In genomic region chrX:155622527-155622926, GRCm38 (mm10) we compare ENCODE assay signal across 8 mouse cellular contexts. TPM values are rescaled to one million over a fixed set of nuclear protein-coding genes. Genes with fewer than 3 reads are reported as not detected.
DNase-seq lines count a peak whose midpoint lies in the region; ATAC-seq and TF ChIP-seq lines count a peak whose summit lies in the region.

No protein-coding gene starts in this region.

- no peak for ATAC-seq in heart, embryonic 13.5 days (ENCODE audit: extremely low read depth, insufficient number of reproducible peaks, low FRiP score, low TSS enrichment)
- ATAC-seq in embryonic facial prominence, embryonic 11.5 days (replicated peaks; ENCODE audit: insufficient number of reproducible peaks, low FRiP score, low TSS enrichment, low read depth): no peak
- ATAC-seq in intestine, postnatal 0 days: no peak

- no peaks in the 10 kb centered on the region for H3K9me3 ChIP-seq in heart, embryonic 13.5 days
- no peaks in the 10 kb centered on the region for H3K9me3 ChIP-seq in embryonic facial prominence, embryonic 11.5 days (replicated peaks; ENCODE audit: control insufficient read depth, low read length)
- no peaks in the 10 kb centered on the region for H3K9me3 ChIP-seq in intestine, postnatal 0 days (ENCODE audit: control insufficient read depth)

- H3K9ac ChIP-seq in heart, embryonic 13.5 days: peak overlapping the region; percentile 33; the same call in 1 of the 2 replicates
- no peak overlapping the region for H3K9ac ChIP-seq in embryonic facial prominence, embryonic 11.5 days (replicated peaks; ENCODE audit: low read length)
- H3K9ac ChIP-seq in intestine, postnatal 0 days (ENCODE audit: low read depth, low read length): no peak overlapping the region

- H3ac ChIP-seq in C2C12 (ENCODE audit: control insufficient read depth, insufficient read length, low read depth) (peak overlapping the region; percentile 3), myocyte (ENCODE audit: control insufficient read depth, insufficient read length) (no peak overlapping the region)

- H3K4me3 ChIP-seq in heart, embryonic 13.5 days: peak overlapping the region; percentile 57
- H3K4me3 ChIP-seq in C2C12 (ENCODE audit: insufficient read depth, poor library complexity, severe bottlenecking): no peak overlapping the region
- peak overlapping the region; percentile 44 for H3K4me3 ChIP-seq in embryonic facial prominence, embryonic 11.5 days (ENCODE audit: low read depth, low read length)
- H3K4me3 ChIP-seq in intestine, postnatal 0 days (ENCODE audit: low read depth, low read length): peak overlapping the region; percentile 41
- peak overlapping the region; percentile 10 for H3K4me3 ChIP-seq in myocyte
- no peak overlapping the region for H3K4me3 ChIP-seq in thymus, adult 2 months (ENCODE audit: control insufficient read depth, insufficient read depth, low read length)

- no peak for TF ChIP-seq CTCF in C2C12 (IDR thresholded peaks at IDR 0.05; ENCODE audit: control insufficient read depth, insufficient read depth, insufficient read length)
- no peak for TF ChIP-seq CTCF in intestine, postnatal 0 days (IDR thresholded peaks at IDR 0.05; ENCODE audit: low read depth)
- no peak for TF ChIP-seq CTCF in thymus, adult 2 months (IDR thresholded peaks at IDR 0.05; ENCODE audit: borderline replicate concordance, control insufficient read depth, extremely low read depth, insufficient read depth, low read length, poor library complexity)

- H3K27me3 ChIP-seq in heart, embryonic 13.5 days (replicated peaks): peaks cover 57% of the 10 kb centered on the region
- H3K27me3 ChIP-seq in C2C12 (ENCODE audit: control insufficient read depth, insufficient read depth, insufficient read length) (no peaks in the 10 kb centered on the region), myocyte (ENCODE audit: control insufficient read depth, insufficient read depth, insufficient read length) (peaks cover 8% of the 10 kb centered on the region)
- H3K27me3 ChIP-seq in embryonic facial prominence, embryonic 11.5 days (ENCODE audit: control insufficient read depth, insufficient read depth, low read length): peaks cover 22% of the 10 kb centered on the region
- peaks cover 21% of the 10 kb centered on the region; the same call in 1 of the 2 replicates for H3K27me3 ChIP-seq in intestine, postnatal 0 days (replicated peaks; ENCODE audit: control insufficient read depth, insufficient read depth, low read length)
- H3K27me3 ChIP-seq in thymus, adult 2 months (ENCODE audit: control insufficient read depth, insufficient read depth, low read length): no peaks in the 10 kb centered on the region; the same call in 1 of the 2 replicates

- H3K4me1 ChIP-seq in heart, embryonic 13.5 days: peaks cover 7% of the 10 kb centered on the region
- no peaks in the 10 kb centered on the region for H3K4me1 ChIP-seq in embryonic facial prominence, embryonic 11.5 days (ENCODE audit: control insufficient read depth, insufficient read depth, low read length)
- no peaks in the 10 kb centered on the region for H3K4me1 ChIP-seq in intestine, postnatal 0 days (replicated peaks; ENCODE audit: control insufficient read depth, insufficient read depth, low read length)
- no peaks in the 10 kb centered on the region for H3K4me1 ChIP-seq in thymus, adult 2 months (replicated peaks; ENCODE audit: control insufficient read depth, insufficient read depth, low read length)

- H3K36me3 ChIP-seq in heart, embryonic 13.5 days: no peaks in the 10 kb centered on the region
- H3K36me3 ChIP-seq in C2C12 (ENCODE audit: control insufficient read depth, insufficient read depth) (no peaks in the 10 kb centered on the region), myocyte (ENCODE audit: control insufficient read depth, insufficient read depth) (no peaks in the 10 kb centered on the region)
- no peaks in the 10 kb centered on the region for H3K36me3 ChIP-seq in embryonic facial prominence, embryonic 11.5 days (replicated peaks; ENCODE audit: control insufficient read depth, insufficient read depth, low read depth, low read length)
- no peaks in the 10 kb centered on the region for H3K36me3 ChIP-seq in intestine, postnatal 0 days (ENCODE audit: control insufficient read depth, insufficient read depth)
- H3K36me3 ChIP-seq in thymus, adult 2 months (ENCODE audit: control insufficient read depth, insufficient read depth, low read length): no peaks in the 10 kb centered on the region

- TF ChIP-seq POLR2A in myocyte (IDR thresholded peaks at IDR 0.05; ENCODE audit: insufficient read length, low read depth): no peak
- TF ChIP-seq POLR2A in thymus, adult 2 months (IDR thresholded peaks at IDR 0.05; ENCODE audit: control insufficient read depth, extremely low read depth, insufficient read depth, low read length, poor library complexity): no peak

- H3K79me2 ChIP-seq in C2C12 (ENCODE audit: control insufficient read depth, insufficient read depth) (no peaks in the 10 kb centered on the region), myocyte (ENCODE audit: control insufficient read depth, insufficient read depth) (no peaks in the 10 kb centered on the region)

- H3K4me2 ChIP-seq in heart, embryonic 13.5 days: peak overlapping the region; percentile 83
- H3K4me2 ChIP-seq in embryonic facial prominence, embryonic 11.5 days (ENCODE audit: low read depth, low read length): peak overlapping the region; percentile 90
- peak overlapping the region; percentile 72 for H3K4me2 ChIP-seq in intestine, postnatal 0 days (replicated peaks; ENCODE audit: low read depth)
- H3K4me2 ChIP-seq in myocyte (ENCODE audit: low read depth): peak overlapping the region; percentile 75

- DNase-seq in heart, adult 11 months: no peak
- peak; percentile 3 for DNase-seq in embryonic facial prominence, embryonic 11.5 days (ENCODE audit: low spot score)
- DNase-seq in adrenal gland, postnatal 25 days: no peak
- DNase-seq in thymus, adult 2 months: no peak

- H3K27ac ChIP-seq in heart, embryonic 13.5 days (replicated peaks): no peak overlapping the region
- no peak overlapping the region for H3K27ac ChIP-seq in embryonic facial prominence, embryonic 11.5 days (replicated peaks; ENCODE audit: low read depth, low read length)
- no peak overlapping the region for H3K27ac ChIP-seq in intestine, postnatal 0 days (ENCODE audit: low read depth, low read length)
- H3K27ac ChIP-seq in thymus, adult 2 months (ENCODE audit: control insufficient read depth, insufficient read depth, low read length): no peak overlapping the region

- H3K79me3 ChIP-seq in C2C12 (ENCODE audit: low read depth): no peaks in the 10 kb centered on the region

- 6% methylated on average over 24 of the region's 24 CpGs for WGBS in heart, embryonic 13.5 days
- WGBS in embryonic facial prominence, embryonic 11.5 days: 14% methylated on average over 24 of the region's 24 CpGs
- 14% methylated on average over 24 of the region's 24 CpGs for WGBS in intestine, postnatal 0 days
- WGBS in thymus, adult 2 months: under 1% methylated on average over 24 of the region's 24 CpGs

TF ChIP-seq in C2C12, 6 proteins besides CTCF, POLR2A, EP300 and RAD21:
- TF ChIP-seq CEBPB (IDR thresholded peaks at IDR 0.05; ENCODE audit: low read depth) (no peak), USF1 (IDR thresholded peaks at IDR 0.05; ENCODE audit: low read depth) (no peak), FOSL1 (IDR thresholded peaks at IDR 0.05; ENCODE audit: insufficient read depth, low read length, poor library complexity, severe bottlenecking) (no peak), MAX (IDR thresholded peaks at IDR 0.05) (no peak), MYOG (IDR thresholded peaks at IDR 0.05; ENCODE audit: control insufficient read depth, extremely low read depth, insufficient read length) (no peak), MYOD1 (IDR thresholded peaks at IDR 0.05; ENCODE audit: control insufficient read depth, insufficient read length, low read depth) (no peak)

TF ChIP-seq in myocyte, 11 proteins besides CTCF, POLR2A, EP300 and RAD21:
- peak in 2 of 3 experiments; percentile 10 to 34 for TF ChIP-seq MYOG (IDR thresholded peaks at IDR 0.05; ENCODE audit: control insufficient read depth in 1 of 3, insufficient read depth in 1 of 3, insufficient read length in 2 of 3, low read depth in 2 of 3)
- TF ChIP-seq MYOD1 (IDR thresholded peaks at IDR 0.05; ENCODE audit: control insufficient read depth in 1 of 3, insufficient read length in 2 of 3, low read depth in 2 of 3): peak in 1 of 3 experiments; percentile 12
- TF ChIP-seq E2F4 (IDR thresholded peaks at IDR 0.05; ENCODE audit: insufficient read depth): no peak

RNA-seq across cellular contexts. Expression of gene Ptchd1, which starts 1.1 kb away (rescaled TPM):
- 0.28 and 0.52 TPM in 2 replicates for polyA plus RNA-seq in heart, embryonic 13.5 days (2015; fragmentation: Nextera tagmentation; extraction: Ambion mirVana)
- polyA plus RNA-seq in C2C12 (2012; fragmentation: generic; extraction: Trizol): 0.53 TPM
- polyA plus RNA-seq in embryonic facial prominence, embryonic 11.5 days (2014; fragmentation: Nextera tagmentation; extraction: Ambion mirVana): 1.6 and 2.3 TPM in 2 replicates
- polyA plus RNA-seq in intestine, postnatal 0 days (2015; fragmentation: Nextera tagmentation; extraction: Ambion mirVana): 0.56 and 0.82 TPM in 2 replicates
- 0.08 TPM for polyA plus RNA-seq in myocyte (2012; fragmentation: generic; extraction: Trizol)
- not detected in 2 replicates for total RNA-seq in adrenal gland, postnatal 25 days (2021)
- 0.04 TPM in 1 of 2 replicates, not detected in the other for polyA plus RNA-seq in thymus, adult 2 months (2012; rRNA removed)

RNA-seq across cellular contexts. Expression of gene Gm15155, which starts 2.0 kb away (rescaled TPM):
- not detected in 2 replicates for polyA plus RNA-seq in heart, embryonic 13.5 days (2015; fragmentation: Nextera tagmentation; extraction: Ambion mirVana)
- polyA plus RNA-seq in C2C12 (2012; fragmentation: generic; extraction: Trizol) (not detected), myocyte (2012; fragmentation: generic; extraction: Trizol) (not detected)
- not detected in 2 replicates for polyA plus RNA-seq in embryonic facial prominence, embryonic 11.5 days (2014; fragmentation: Nextera tagmentation; extraction: Ambion mirVana)
- not detected in 2 replicates for polyA plus RNA-seq in intestine, postnatal 0 days (2015; fragmentation: Nextera tagmentation; extraction: Ambion mirVana)
- not detected in 2 replicates for total RNA-seq in adrenal gland, postnatal 25 days (2021)
- polyA plus RNA-seq in thymus, adult 2 months (2012; rRNA removed): not detected in 2 replicates

Comparison
In these comparisons a context has a peak if more than half of its experiments do, and no peak if none do; other contexts are left out.
1. H3K4me3 ChIP-seq: peak in heart, embryonic 13.5 days (single experiment), embryonic facial prominence, embryonic 11.5 days (single experiment), intestine, postnatal 0 days (single experiment) and myocyte (single experiment); none in C2C12 (single experiment) and thymus, adult 2 months (single experiment).
2. Peak in every context shown above with its lines, with median percentiles within 50 percentile points of each other: H3K4me2 ChIP-seq.